Comparison of ENCODE assay signal across 13 mouse cellular contexts in genomic region chrX:62180089-62180488, GRCm38 (mm10).
DNase-seq lines count a peak whose midpoint lies in the region; ATAC-seq and TF ChIP-seq lines count a peak whose summit lies in the region.
"Had no signal": no experiment of that assay in that cellular context is flagged by ENCODE, and none has a peak within 500 bp of the region (broad histone marks: within the 10 kb centered on the region; RNA-seq: fewer than 3 reads in every experiment).

No protein-coding gene starts in this region.

- H3K27ac ChIP-seq in hindbrain, embryonic 11.5 days (ENCODE audit: low read depth, low read length) = no peak overlapping the region
- no peak overlapping the region for H3K27ac ChIP-seq in hindbrain, embryonic 12.5 days
- H3K27ac ChIP-seq in neural tube, embryonic 15.5 days (replicated peaks) = no peak overlapping the region
- H3K27ac ChIP-seq in stomach, postnatal 0 days (replicated peaks) = no peak overlapping the region
- H3K27ac ChIP-seq: forebrain, embryonic 15.5 days had no signal

- ATAC-seq in hindbrain, embryonic 11.5 days (ENCODE audit: low FRiP score) = no peak
- no peak for ATAC-seq in hindbrain, embryonic 12.5 days (ENCODE audit: low FRiP score)
- ATAC-seq in neural tube, embryonic 15.5 days (ENCODE audit: low FRiP score) = no peak
- ATAC-seq in stomach, postnatal 0 days (ENCODE audit: low FRiP score, low TSS enrichment) = no peak
- no peak for ATAC-seq in erythroid progenitor cell, adult 5-6 weeks (replicated peaks; ENCODE audit: low FRiP score, poor library complexity, severe bottlenecking)
- ATAC-seq: activated CD4-positive, CD25-positive, alpha-beta regulatory T cell, adult 4 months; forebrain, embryonic 15.5 days had no signal

- no peaks in the 10 kb centered on the region for H3K4me1 ChIP-seq in hindbrain, embryonic 11.5 days (replicated peaks; ENCODE audit: control insufficient read depth, insufficient read depth, low read length)
- no peaks in the 10 kb centered on the region for H3K4me1 ChIP-seq in hindbrain, embryonic 12.5 days
- no peaks in the 10 kb centered on the region for H3K4me1 ChIP-seq in neural tube, embryonic 15.5 days
- no peaks in the 10 kb centered on the region for H3K4me1 ChIP-seq in stomach, postnatal 0 days (replicated peaks; ENCODE audit: control insufficient read depth, insufficient read depth)
- H3K4me1 ChIP-seq: forebrain, embryonic 15.5 days had no signal

- peak; percentile 58 for TF ChIP-seq CTCF in stomach, postnatal 0 days (IDR thresholded peaks at IDR 0.05; ENCODE audit: low read depth)

- WGBS in hindbrain, embryonic 11.5 days = 80% methylated on average over 4 of the region's 4 CpGs
- 82% methylated on average over 4 of the region's 4 CpGs for WGBS in hindbrain, embryonic 12.5 days
- 80% methylated on average over 4 of the region's 4 CpGs for WGBS in neural tube, embryonic 15.5 days
- WGBS in stomach, postnatal 0 days = 67% methylated on average over 4 of the region's 4 CpGs

- no peak for TF ChIP-seq EP300 in stomach, postnatal 0 days (optimal IDR thresholded peaks at IDR 0.05)

- no peak overlapping the region for H3K4me3 ChIP-seq in hindbrain, embryonic 11.5 days (ENCODE audit: low read depth, low read length)
- H3K4me3 ChIP-seq in hindbrain, embryonic 12.5 days = no peak overlapping the region
- no peak overlapping the region for H3K4me3 ChIP-seq in neural tube, embryonic 15.5 days (replicated peaks)
- no peak overlapping the region for H3K4me3 ChIP-seq in stomach, postnatal 0 days (ENCODE audit: low read depth, low read length)
- H3K4me3 ChIP-seq: forebrain, embryonic 15.5 days; myocyte had no signal

- no peaks in the 10 kb centered on the region for H3K36me3 ChIP-seq in hindbrain, embryonic 11.5 days (ENCODE audit: control insufficient read depth, insufficient read depth, low read length)
- H3K36me3 ChIP-seq in hindbrain, embryonic 12.5 days = no peaks in the 10 kb centered on the region
- H3K36me3 ChIP-seq in neural tube, embryonic 15.5 days = no peaks in the 10 kb centered on the region
- no peaks in the 10 kb centered on the region for H3K36me3 ChIP-seq in stomach, postnatal 0 days (ENCODE audit: control insufficient read depth, insufficient read depth, low read length)
- H3K36me3 ChIP-seq: forebrain, embryonic 15.5 days had no signal

- H3K4me2 ChIP-seq in hindbrain, embryonic 11.5 days (replicated peaks; ENCODE audit: low read depth, low read length) = no peak overlapping the region
- H3K4me2 ChIP-seq in hindbrain, embryonic 12.5 days (replicated peaks) = no peak overlapping the region
- H3K4me2 ChIP-seq in neural tube, embryonic 15.5 days = no peak overlapping the region
- no peak overlapping the region for H3K4me2 ChIP-seq in stomach, postnatal 0 days (replicated peaks; ENCODE audit: low read depth)
- H3K4me2 ChIP-seq: forebrain, embryonic 15.5 days had no signal

- no peaks in the 10 kb centered on the region for H3K9me3 ChIP-seq in hindbrain, embryonic 11.5 days (ENCODE audit: control insufficient read depth, low read length)
- H3K9me3 ChIP-seq in hindbrain, embryonic 12.5 days (replicated peaks) = no peaks in the 10 kb centered on the region
- H3K9me3 ChIP-seq in neural tube, embryonic 15.5 days (replicated peaks) = no peaks in the 10 kb centered on the region
- H3K9me3 ChIP-seq in stomach, postnatal 0 days (ENCODE audit: control insufficient read depth, low read length) = no peaks in the 10 kb centered on the region
- H3K9me3 ChIP-seq: forebrain, embryonic 15.5 days had no signal

- no peak overlapping the region for H3K9ac ChIP-seq in hindbrain, embryonic 11.5 days (ENCODE audit: low read depth, low read length)
- H3K9ac ChIP-seq in hindbrain, embryonic 12.5 days = no peak overlapping the region
- no peak overlapping the region for H3K9ac ChIP-seq in neural tube, embryonic 15.5 days (replicated peaks)
- no peak overlapping the region for H3K9ac ChIP-seq in stomach, postnatal 0 days (ENCODE audit: low read length)
- H3K9ac ChIP-seq: forebrain, embryonic 15.5 days had no signal

- DNase-seq in hindbrain, embryonic 11.5 days (ENCODE audit: low spot score) = peak; percentile 16
- peak; percentile 14 for DNase-seq in neural tube, embryonic 10.5 days (ENCODE audit: extremely low spot score, low spot score)
- peak; percentile 8 for DNase-seq in brain, adult 2 months (ENCODE audit: low read depth, low spot score)
- peak; percentile 13 for DNase-seq in stomach, postnatal 0 days (ENCODE audit: low spot score)
- no peak for DNase-seq in lung, postnatal 4 days
- DNase-seq: right cerebral cortex, postnatal 25 days; thymus, postnatal 14 days had no signal

- H3K27me3 ChIP-seq in hindbrain, embryonic 11.5 days (ENCODE audit: control insufficient read depth, insufficient read depth, low read length) = no peaks in the 10 kb centered on the region
- no peaks in the 10 kb centered on the region for H3K27me3 ChIP-seq in hindbrain, embryonic 12.5 days
- H3K27me3 ChIP-seq in neural tube, embryonic 15.5 days (replicated peaks) = no peaks in the 10 kb centered on the region
- no peaks in the 10 kb centered on the region for H3K27me3 ChIP-seq in stomach, postnatal 0 days (ENCODE audit: control insufficient read depth, insufficient read depth, low read length)
- H3K27me3 ChIP-seq: forebrain, embryonic 15.5 days had no signal

Comparison
In these comparisons a context has a peak if more than half of its experiments do, and no peak if none do; other contexts are left out.
1. DNase-seq: peak in hindbrain, embryonic 11.5 days (single experiment), neural tube, embryonic 10.5 days (single experiment), brain, adult 2 months (single experiment) and stomach, postnatal 0 days (single experiment); none in lung, postnatal 4 days (0 of 2).